Mouse (Mus musculus) CH12.LX (cell line): ENCODE data around the gene Trit1.

Experiments used
- CHD2 ChIP-seq: IDR thresholded peaks from 2 replicates; pipeline ENCODE4 v1.6.1; 2011; ENCODE audit warnings: low read length, improper control_type of control experiment
- CTCF ChIP-seq, 2 experiments: IDR thresholded peaks in 1 of 2; conservative IDR thresholded peaks in 1 of 2; 2 replicates each; pipeline ENCODE4 v1.5.1; 2011 to 2012; ENCODE audit warnings: low read depth in 2 of 2, low read length in 2 of 2, improper control_type of control experiment in 1 of 2, inconsistent platforms in 1 of 2, mild to moderate bottlenecking in 1 of 2, moderate library complexity in 1 of 2

DNA sequence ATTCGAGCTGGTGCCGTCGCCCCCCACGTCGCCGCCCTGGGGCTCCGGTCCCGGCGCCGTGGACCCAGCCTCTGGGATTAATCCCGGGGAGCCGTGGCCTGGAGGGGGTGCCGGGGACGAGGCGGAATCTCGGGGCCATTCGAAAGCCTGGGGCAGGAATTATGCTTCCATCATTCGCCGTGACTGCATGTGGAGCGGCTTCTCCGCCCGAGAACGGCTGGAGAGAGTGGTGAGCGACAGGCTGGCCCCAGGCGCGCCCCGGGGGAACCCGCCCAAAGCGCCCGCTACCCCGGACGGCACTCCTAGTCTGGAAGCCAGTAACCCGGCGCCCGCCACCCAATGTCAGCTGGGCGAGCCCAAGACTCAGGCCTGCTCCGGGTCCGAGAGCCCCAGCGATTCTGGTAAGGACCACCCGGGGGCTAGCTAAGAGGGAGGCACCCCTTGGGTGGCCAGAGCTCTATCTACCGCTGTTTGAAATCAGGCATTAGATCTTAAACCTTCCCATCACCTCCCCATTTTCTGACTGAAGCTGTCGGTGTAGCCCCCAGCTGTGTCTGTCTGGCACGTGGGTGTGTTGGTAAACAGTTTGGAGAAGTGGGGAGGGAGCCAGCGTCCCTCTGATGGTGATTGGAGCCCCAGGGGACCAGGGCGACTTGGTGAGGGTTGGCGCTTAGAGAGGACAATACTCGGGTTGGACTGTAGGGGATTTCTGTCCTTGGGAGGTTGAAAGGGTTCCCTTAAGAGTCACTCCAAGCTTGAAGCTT, 19.6 kb upstream of the Trit1 start:
- TF ChIP-seq CHD2, result no peak
- peak in 1 of 2 experiments; percentile 24; a peak in 1 of 4 replicates for TF ChIP-seq CTCF (conservative IDR thresholded peaks at IDR 0.05 in 1 of 2, IDR thresholded peaks at IDR 0.05 in 1 of 2; ENCODE audit: low read depth in 2 of 2, low read length in 2 of 2)
